Mouse (Mus musculus) forebrain, postnatal 0 days (tissue): Measurements from ENCODE around the gene Apold1. TPM values are rescaled to one million over a fixed set of nuclear protein-coding genes. Genes with fewer than 3 reads are reported as not detected.

Experiments
- ATAC-seq: fragments of 200-750 bp; cut with Nextera tagmentation; 2 replicates; pipeline ENCODE4 v1.8.0; 2017; ENCODE audit warnings: mild to moderate bottlenecking, moderate library complexity
- DNase-seq: peaks from one replicate; pipeline ENCODE4 v3.0.0-alpha.2; 2015
- H3K27ac ChIP-seq: fragments of 300-500 bp; sonication (generic); 2 replicates; pipeline ENCODE4 v1.5.1; 2014; ENCODE audit warnings: low read depth, mild to moderate bottlenecking, antibody characterized with exemption, low read length, moderate library complexity, mixed read lengths
- H3K27me3 ChIP-seq: fragments of 300-500 bp; sonication (generic); 2 replicates; pipeline ENCODE4 v1.6.1; 2014; ENCODE audit warnings: mild to moderate bottlenecking, low read length, mixed read lengths; ENCODE audit not compliant: insufficient read depth
- H3K36me3 ChIP-seq: fragments of 300-500 bp; sonication (generic); 2 replicates; pipeline ENCODE4 v1.6.1; 2014; ENCODE audit warnings: mild to moderate bottlenecking, moderate library complexity; ENCODE audit not compliant: insufficient read depth
- H3K4me1 ChIP-seq: fragments of 300-500 bp; sonication (generic); 2 replicates; pipeline ENCODE4 v1.6.1; 2014; ENCODE audit warnings: antibody characterized with exemption; ENCODE audit not compliant: insufficient read depth
- H3K4me2 ChIP-seq: fragments of 300-500 bp; sonication (generic); 2 replicates; pipeline ENCODE4 v1.6.1; 2014; ENCODE audit warnings: low read depth, mild to moderate bottlenecking, moderate library complexity
- H3K4me3 ChIP-seq: fragments of 300-500 bp; sonication (generic); 2 replicates; pipeline ENCODE4 v1.5.1; 2014; ENCODE audit warnings: low read depth, low read length, mixed read lengths
- H3K9ac ChIP-seq: fragments of 300-500 bp; sonication (generic); 2 replicates; pipeline ENCODE4 v1.6.1; 2014; ENCODE audit warnings: mild to moderate bottlenecking
- H3K9me3 ChIP-seq: fragments of 300-500 bp; sonication (generic); 2 replicates; pipeline ENCODE4 v1.6.1; 2016; ENCODE audit warnings: low read length
- CTCF ChIP-seq: sonication (generic); IDR thresholded peaks from 2 replicates; pipeline ENCODE4 v1.5.1; 2016; ENCODE audit warnings: antibody characterized with exemption, control low read depth, low read depth
- WGBS: fragments of 180-500 bp; shearing (Covaris S2); extraction: QIAGEN DNeasy Blood & Tissue Kit; methylation state at CpG from one replicate; pipeline ENCODE4 v1.1.7; 2014; 5-methylcytosine and 5-hydroxymethylcytosine counted together
- polyA plus RNA-seq: library from polyadenylated mRNA; unstranded; fragments of >200 nt; fragmentation: Nextera tagmentation; extraction: Ambion mirVana; gene quantifications from 2 replicates; pipeline ENCODE4 v1.2.1, GENCODE M21; 2015
- total RNA-seq: library from RNA; depleted of rRNA; stranded (reverse); fragments of >200 nt; gene quantifications from 2 replicates; pipeline ENCODE4 v1.2.3, GENCODE M21; 2014; rRNA removed

Apold1 gene
- total and polyA plus RNA-seq, 2 experiments from 2014 or later = 5.9 to 8.7 TPM

DNA sequence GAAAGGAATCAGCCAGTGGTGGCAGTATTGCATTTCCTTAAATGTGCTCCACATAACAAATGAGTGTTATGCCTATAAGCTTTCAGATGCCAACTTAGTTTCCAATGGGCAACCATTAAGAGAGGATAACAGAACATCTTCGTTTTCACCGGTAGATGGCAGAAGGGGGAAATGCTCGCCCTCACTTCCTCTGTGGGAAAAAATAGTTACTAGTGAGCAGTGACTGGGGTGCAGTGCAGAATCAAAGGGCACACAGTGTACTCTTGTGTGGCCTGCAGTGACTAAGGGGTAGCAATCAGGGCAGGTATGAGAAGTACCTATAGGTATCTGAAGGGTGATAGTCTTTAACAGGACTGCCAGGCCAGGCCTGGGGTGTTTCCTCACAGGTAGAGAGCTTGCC is 44.7 kb downstream of the Apold1 start:
- 6% methylated on average over 3 of the region's 3 CpGs for WGBS
- Histone ChIP-seq H3K4me1 (no peaks in the 10 kb centered on the region), H3K9me3 (no peaks in the 10 kb centered on the region), H3K9ac (no peak overlapping the region), H3K27me3 (no peaks in the 10 kb centered on the region), H3K27ac (no peak overlapping the region), H3K4me2 (no peak overlapping the region), H3K4me3 (no peak overlapping the region), H3K36me3 (peaks cover 40% of the 10 kb centered on the region)
- ATAC-seq (peak; percentile 86), DNase-seq (peak; percentile 64)
- TF ChIP-seq CTCF = peak; percentile 75

DNA sequence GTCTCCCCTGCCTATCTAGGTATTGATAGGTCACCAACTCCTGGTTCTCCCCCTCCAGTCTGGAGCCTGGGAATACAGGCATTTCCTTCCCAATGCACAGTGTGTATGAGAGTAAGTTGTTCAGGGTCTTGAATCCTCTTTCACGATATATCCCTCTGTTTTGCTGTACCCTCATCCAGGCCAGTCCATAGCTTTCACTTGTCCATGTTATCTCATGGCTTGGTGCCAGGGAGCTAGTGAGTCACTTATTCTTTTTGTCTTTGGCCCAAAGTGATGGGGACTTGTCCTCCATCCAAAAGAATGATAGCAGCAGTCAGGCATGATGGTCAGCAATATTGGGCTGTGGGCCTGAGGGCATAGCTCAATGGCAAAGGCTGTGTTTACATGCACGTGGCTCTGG is 45.2 kb downstream of the Apold1 start:
- ATAC-seq (no peak), DNase-seq (no peak)
- Histone ChIP-seq H3K27me3 (no peaks in the 10 kb centered on the region), H3K9me3 (no peaks in the 10 kb centered on the region), H3K4me1 (no peaks in the 10 kb centered on the region), H3K27ac (no peak overlapping the region), H3K4me3 (no peak overlapping the region), H3K4me2 (no peak overlapping the region), H3K36me3 (peaks cover 35% of the 10 kb centered on the region), H3K9ac (no peak overlapping the region)
- 88% methylated on average over 2 of the region's 2 CpGs for WGBS
- TF ChIP-seq CTCF = no peak

DNA sequence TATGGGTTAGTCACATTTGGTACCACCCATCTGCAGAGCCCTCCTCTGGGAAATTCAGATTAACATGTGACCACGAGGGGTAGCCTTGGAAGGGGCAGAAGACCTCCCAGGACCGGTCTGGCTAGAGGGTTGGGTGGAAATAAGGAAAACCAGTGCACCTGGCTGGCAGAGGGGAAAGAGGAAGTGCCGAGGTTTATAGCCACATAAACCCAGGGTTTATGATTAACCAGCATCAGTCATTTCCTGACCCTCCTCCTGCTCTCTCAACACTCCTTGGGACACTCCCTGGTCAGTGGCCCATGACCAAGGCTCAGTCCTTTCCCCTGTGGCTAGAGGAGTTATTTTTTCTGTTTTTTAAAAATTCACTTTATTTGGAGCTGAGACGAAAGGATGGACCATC is 47.7 kb downstream of the Apold1 start:
- Histone ChIP-seq H3K9me3 (no peaks in the 10 kb centered on the region), H3K36me3 (peaks cover 10% of the 10 kb centered on the region; the same call in 1 of the 2 replicates), H3K4me3 (no peak overlapping the region), H3K27ac (no peak overlapping the region), H3K4me1 (no peaks in the 10 kb centered on the region), H3K27me3 (no peaks in the 10 kb centered on the region), H3K4me2 (no peak overlapping the region), H3K9ac (no peak overlapping the region)
- WGBS = 85% methylated on average over 4 of the region's 4 CpGs
- no peak for ATAC-seq
- TF ChIP-seq CTCF = no peak
- DNase-seq = no peak

Other genes with a start within 250 kb of the Apold1 start
- 3.4 and 5.7 TPM in 2 replicates for gene Dusp16, start 189.1 kb upstream of the Apold1 start, total RNA-seq
- gene Dusp16, start 189.1 kb upstream of the Apold1 start, polyA plus RNA-seq = 1.9 and 2.7 TPM in 2 replicates
- gene Crebl2, start 151.6 kb upstream of the Apold1 start, total RNA-seq = 5.2 and 7.9 TPM in 2 replicates
- 1.6 and 2.6 TPM in 2 replicates for gene Crebl2, start 151.6 kb upstream of the Apold1 start, polyA plus RNA-seq
- 33.2 and 34.5 TPM in 2 replicates for gene Gpr19, start 83.1 kb upstream of the Apold1 start, total RNA-seq
- 38.6 and 42.7 TPM in 2 replicates for gene Gpr19, start 83.1 kb upstream of the Apold1 start, polyA plus RNA-seq
- gene Cdkn1b, start 61.3 kb upstream of the Apold1 start, total RNA-seq = 89.0 and 102 TPM in 2 replicates
- gene Cdkn1b, start 61.3 kb upstream of the Apold1 start, polyA plus RNA-seq = 36.0 and 44.0 TPM in 2 replicates
- gene Ddx47, start 29.9 kb downstream of the Apold1 start, total RNA-seq = 34.6 and 41.9 TPM in 2 replicates
- gene Ddx47, start 29.9 kb downstream of the Apold1 start, polyA plus RNA-seq = 51.0 and 60.0 TPM in 2 replicates
- gene Gprc5a, start 83.9 kb downstream of the Apold1 start, total RNA-seq = 0.43 and 0.62 TPM in 2 replicates
- gene Gprc5a, start 83.9 kb downstream of the Apold1 start, polyA plus RNA-seq = 0.47 and 0.60 TPM in 2 replicates
- not detected in 2 replicates for gene Gprc5d, start 136.6 kb downstream of the Apold1 start, total RNA-seq
- 0.19 TPM in 1 of 2 replicates, not detected in the other for gene Gprc5d, start 136.6 kb downstream of the Apold1 start, polyA plus RNA-seq
- gene Fam234b, start 216.3 kb downstream of the Apold1 start, total RNA-seq = 59.8 and 81.3 TPM in 2 replicates
- 88.3 and 118 TPM in 2 replicates for gene Fam234b, start 216.3 kb downstream of the Apold1 start, polyA plus RNA-seq
- 10.2 and 11.1 TPM in 2 replicates for gene Hebp1, start 216.3 kb downstream of the Apold1 start, total RNA-seq
- gene Hebp1, start 216.3 kb downstream of the Apold1 start, polyA plus RNA-seq = 6.7 and 8.5 TPM in 2 replicates